Mouse (Mus musculus) liver, embryonic 11.5 days (tissue): Measurements from ENCODE around the gene Pbld1. TPM values are rescaled to one million over a fixed set of nuclear protein-coding genes. Genes with fewer than 3 reads are reported as not detected.

Source experiments
- ATAC-seq: fragments of 200-750 bp; cut with Nextera tagmentation; replicated peaks from 2 replicates; pipeline ENCODE4 v1.8.0; 2017; ENCODE audit warnings: moderate number of reproducible peaks, mild to moderate bottlenecking, moderate TSS enrichment, moderate library complexity; ENCODE audit not compliant: low FRiP score
- DNase-seq: peaks from one replicate; pipeline ENCODE4 v3.0.0-alpha.2; 2017; ENCODE audit warnings: low spot score
- H3K27ac ChIP-seq: fragments of 300-500 bp; sonication (generic); 2 replicates; pipeline ENCODE4 v1.5.1; 2014; ENCODE audit warnings: mild to moderate bottlenecking, low read depth, low read length, control low read depth
- H3K27me3 ChIP-seq: fragments of 300-500 bp; sonication (generic); replicated peaks from 2 replicates; pipeline ENCODE4 v1.6.1; 2014; ENCODE audit warnings: low read length, mixed read lengths; ENCODE audit not compliant: control insufficient read depth, insufficient read depth
- H3K36me3 ChIP-seq: fragments of 300-500 bp; sonication (generic); 2 replicates; pipeline ENCODE4 v1.6.1; 2014; ENCODE audit warnings: mild to moderate bottlenecking, low read length, moderate library complexity, mixed read lengths; ENCODE audit not compliant: control insufficient read depth, insufficient read depth
- H3K4me1 ChIP-seq: fragments of 300-500 bp; sonication (generic); replicated peaks from 2 replicates; pipeline ENCODE4 v1.6.1; 2014; ENCODE audit warnings: low read length, mixed read lengths; ENCODE audit not compliant: control insufficient read depth, insufficient read depth
- H3K4me2 ChIP-seq: fragments of 300-500 bp; sonication (generic); 2 replicates; pipeline ENCODE4 v1.6.1; 2014; ENCODE audit warnings: mild to moderate bottlenecking, control low read depth, moderate library complexity
- H3K4me3 ChIP-seq: fragments of 300-500 bp; sonication (generic); 2 replicates; pipeline ENCODE4 v1.5.1; 2014; ENCODE audit warnings: low read depth, low read length, control low read depth
- H3K9ac ChIP-seq: fragments of 300-500 bp; sonication (generic); 2 replicates; pipeline ENCODE4 v1.6.1; 2014; ENCODE audit warnings: low read depth, low read length, control low read depth
- H3K9me3 ChIP-seq: fragments of 300-500 bp; sonication (generic); 2 replicates; pipeline ENCODE4 v1.6.1; 2016; ENCODE audit warnings: low read length, inconsistent platforms, mixed read lengths; ENCODE audit not compliant: control insufficient read depth
- WGBS: fragments of 180-500 bp; shearing (Covaris S2); extraction: QIAGEN DNeasy Blood & Tissue Kit; methylation state at CpG from one replicate; pipeline ENCODE4 v1.1.7; 2014; 5-methylcytosine and 5-hydroxymethylcytosine counted together
- polyA plus RNA-seq: library from polyadenylated mRNA; unstranded; fragments of >200 nt; fragmentation: Nextera tagmentation; extraction: Ambion mirVana; gene quantifications from 2 replicates; pipeline ENCODE4 v1.2.1, GENCODE M21; 2014

Pbld1 gene
- polyA plus RNA-seq, 1 experiment from 2014 or later, result 2.5 TPM

- Histone ChIP-seq H3K4me3 (no peak overlapping the region), H3K9me3 (no peaks in the 10 kb centered on the region), H3K4me1 (peaks cover 3% of the 10 kb centered on the region; the same call in 1 of the 2 replicates), H3K4me2 (no peak overlapping the region), H3K36me3 (no peaks in the 10 kb centered on the region), H3K9ac (no peak overlapping the region), H3K27ac (no peak overlapping the region), H3K27me3 (peaks cover 42% of the 10 kb centered on the region)
- DNase-seq (no peak), ATAC-seq (no peak)
- WGBS, result 71% methylated on average over 12 of the region's 12 CpGs
Measured at GRCm38 (mm10) chr10:63098191-63098590, 38.2 kb downstream of the Pbld1 start.

DNA sequence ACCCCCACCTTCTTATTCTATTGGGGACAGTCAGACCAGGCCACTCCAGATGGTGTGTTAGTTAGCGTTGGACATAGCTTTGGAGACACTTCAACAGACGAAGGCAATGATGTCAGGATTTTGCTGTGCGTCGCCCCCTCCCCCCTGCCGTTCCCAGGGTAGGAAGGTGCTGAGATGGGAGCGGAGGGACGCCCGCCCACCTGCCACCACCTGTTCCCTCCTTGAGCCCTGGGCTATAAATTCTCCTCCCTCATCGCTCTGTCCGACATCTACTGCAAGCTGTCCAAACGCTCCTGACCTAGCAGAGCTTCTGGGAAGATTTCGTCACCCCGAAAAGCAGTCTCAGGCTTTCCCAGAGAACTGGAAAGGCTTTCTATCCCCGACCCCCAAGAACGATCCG, 39.6 kb downstream of the Pbld1 start, which contains the start of gene Atoh7:
Atoh7 (plus strand) TSS at position 131 of the 400 bp plus-strand sequence.
- peaks cover 42% of the 10 kb centered on the region for H3K27me3 ChIP-seq
- peak within 1 kb of the TSS; percentile 37 for H3K9ac ChIP-seq
- H3K4me1 ChIP-seq, result peaks cover 3% of the 10 kb centered on the region; the same call in 1 of the 2 replicates
- H3K9me3 ChIP-seq, result no peaks in the 10 kb centered on the region
- H3K27ac ChIP-seq, result no peak within 1 kb of the TSS
- no peaks in the 10 kb centered on the region for H3K36me3 ChIP-seq
- H3K4me3 ChIP-seq, result peak within 1 kb of the TSS; percentile 55
- peak within 1 kb of the TSS; percentile 86 for H3K4me2 ChIP-seq
- ATAC-seq, result no peak
- DNase-seq, result no peak
- WGBS, result 10% methylated on average over 16 of the region's 16 CpGs

GRCm38 (mm10) chr10:63099941-63100562, 40.1 kb downstream of the Pbld1 start:
- H3K36me3 ChIP-seq, result no peaks in the 10 kb centered on the region
- peaks cover 3% of the 10 kb centered on the region; the same call in 1 of the 2 replicates for H3K4me1 ChIP-seq
- peaks cover 42% of the 10 kb centered on the region for H3K27me3 ChIP-seq
- peak; percentile 58 for DNase-seq
- H3K27ac ChIP-seq, result no peak overlapping the region
- peak overlapping the region; percentile 55 for H3K4me3 ChIP-seq
- H3K4me2 ChIP-seq, result peak overlapping the region; percentile 86
- no peaks in the 10 kb centered on the region for H3K9me3 ChIP-seq
- peak; percentile 45 for ATAC-seq
- H3K9ac ChIP-seq, result peak overlapping the region; percentile 37
- WGBS, result 1% methylated on average over 62 of the region's 62 CpGs

DNA sequence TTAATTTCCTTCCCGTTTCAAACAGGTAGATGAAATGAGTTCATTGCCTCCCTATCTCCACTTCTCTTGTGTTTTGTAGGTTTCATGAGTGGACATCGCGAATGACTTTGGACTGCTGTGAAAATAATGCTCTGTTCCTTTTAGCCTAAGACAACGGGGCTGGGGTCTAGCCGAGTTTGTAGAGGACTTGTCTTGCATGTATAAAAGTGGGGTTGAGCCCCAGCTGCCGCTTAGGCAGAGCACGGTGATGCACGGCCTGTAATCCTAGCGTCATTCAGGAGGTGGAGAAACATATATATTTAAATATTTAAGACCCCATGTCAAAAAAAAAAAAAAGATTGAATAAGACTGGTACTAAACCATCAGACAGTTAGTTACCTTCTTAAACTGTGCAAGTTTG, 40.7 kb downstream of the Pbld1 start:
- Histone ChIP-seq H3K27ac (no peak overlapping the region), H3K36me3 (no peaks in the 10 kb centered on the region), H3K27me3 (peaks cover 42% of the 10 kb centered on the region), H3K9ac (no peak overlapping the region), H3K9me3 (no peaks in the 10 kb centered on the region), H3K4me3 (peak overlapping the region; percentile 55), H3K4me1 (peaks cover 3% of the 10 kb centered on the region; the same call in 1 of the 2 replicates), H3K4me2 (peak overlapping the region; percentile 86)
- 26% methylated on average over 9 of the region's 9 CpGs for WGBS
- DNase-seq, result no peak
- no peak for ATAC-seq

GRCm38 (mm10) chr10:63113027-63113604, 53.2 kb downstream of the Pbld1 start:
- H3K36me3 ChIP-seq, result no peaks in the 10 kb centered on the region
- H3K4me3 ChIP-seq, result no peak overlapping the region
- H3K4me2 ChIP-seq, result no peak overlapping the region
- no peak overlapping the region for H3K27ac ChIP-seq
- 61% methylated on average over 5 of the region's 5 CpGs for WGBS
- H3K27me3 ChIP-seq, result no peaks in the 10 kb centered on the region
- no peaks in the 10 kb centered on the region for H3K4me1 ChIP-seq
- ATAC-seq, result no peak; the same call in 1 of the 2 replicates
- no peak overlapping the region for H3K9ac ChIP-seq
- no peaks in the 10 kb centered on the region for H3K9me3 ChIP-seq
- no peak for DNase-seq

DNA sequence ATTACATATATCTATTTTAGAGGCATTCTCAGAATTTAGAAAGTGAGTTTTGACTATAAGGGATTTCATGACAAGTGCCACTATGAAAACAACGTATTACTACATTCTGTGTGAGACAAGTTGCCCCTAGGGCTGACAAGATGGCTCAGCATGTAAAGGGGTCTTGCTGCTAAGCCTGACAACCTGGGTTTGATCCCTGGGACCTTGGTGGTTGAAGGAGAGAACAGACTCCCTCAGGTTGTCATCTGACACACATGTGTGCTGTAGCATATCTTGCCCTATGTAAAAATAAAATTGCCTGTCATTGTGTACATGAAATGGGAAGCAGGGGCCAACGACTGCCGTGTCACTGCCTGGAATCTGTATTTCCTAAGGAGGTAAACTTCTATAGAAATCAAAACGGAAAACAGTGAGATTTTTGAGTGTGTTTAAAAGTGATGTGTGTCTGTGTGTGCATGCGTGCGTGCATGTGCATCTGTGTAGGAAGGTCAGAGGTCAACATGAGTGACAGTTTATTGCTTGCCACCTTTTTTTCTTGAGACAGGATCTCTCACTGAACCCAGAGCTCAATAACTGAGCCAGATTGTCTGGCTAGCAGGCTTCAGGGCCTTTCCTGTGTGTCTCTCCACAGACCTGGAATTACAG, 53.9 kb downstream of the Pbld1 start:
- 76% methylated on average over 6 of the region's 6 CpGs for WGBS
- DNase-seq, result no peak
- no peak overlapping the region for H3K4me2 ChIP-seq

DNA sequence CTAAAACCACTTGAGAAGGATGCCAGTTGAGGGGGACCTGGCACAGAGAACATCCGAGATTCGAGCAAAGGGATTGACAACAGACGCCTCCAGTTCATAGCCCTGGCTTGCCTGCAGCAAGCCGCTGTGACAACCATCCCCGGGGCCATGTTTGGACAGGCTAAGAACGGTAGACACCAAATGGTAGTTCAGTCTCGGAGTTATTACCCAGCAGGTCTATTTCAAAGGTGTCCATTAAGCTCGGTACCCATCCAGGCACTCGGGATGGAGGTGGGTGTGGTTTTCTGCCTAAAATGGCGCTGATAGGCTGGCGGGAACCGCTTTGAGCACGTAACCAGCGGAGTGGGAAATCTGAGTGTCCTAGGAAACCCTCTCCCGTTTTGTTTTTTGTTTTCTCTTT, 55.9 kb downstream of the Pbld1 start:
- WGBS, result 82% methylated on average over 15 of the region's 15 CpGs

More for the DNA sequence above, 53.9 kb downstream of the Pbld1 start:
- no peak overlapping the region for H3K9ac ChIP-seq
- H3K4me3 ChIP-seq, result no peak overlapping the region
- ATAC-seq, result no peak
- H3K27me3 ChIP-seq, result no peaks in the 10 kb centered on the region
- H3K4me1 ChIP-seq, result no peaks in the 10 kb centered on the region
- no peaks in the 10 kb centered on the region for H3K36me3 ChIP-seq
- no peaks in the 10 kb centered on the region for H3K9me3 ChIP-seq
- no peak overlapping the region for H3K27ac ChIP-seq

GRCm38 (mm10) chr10:63116376-63116775, 56.4 kb downstream of the Pbld1 start:
- ATAC-seq (no peak), DNase-seq (no peak)
- Histone ChIP-seq H3K9ac (no peak overlapping the region), H3K4me3 (no peak overlapping the region), H3K27me3 (no peaks in the 10 kb centered on the region), H3K4me2 (no peak overlapping the region), H3K4me1 (no peaks in the 10 kb centered on the region), H3K9me3 (no peaks in the 10 kb centered on the region), H3K27ac (no peak overlapping the region), H3K36me3 (no peaks in the 10 kb centered on the region)
- WGBS, result 93% methylated on average over 9 of the region's 9 CpGs

More for the DNA sequence above, 55.9 kb downstream of the Pbld1 start:
- Histone ChIP-seq H3K9me3 (no peaks in the 10 kb centered on the region), H3K27ac (no peak overlapping the region), H3K36me3 (no peaks in the 10 kb centered on the region), H3K4me1 (no peaks in the 10 kb centered on the region), H3K4me3 (no peak overlapping the region), H3K27me3 (no peaks in the 10 kb centered on the region), H3K4me2 (no peak overlapping the region), H3K9ac (no peak overlapping the region)
- ATAC-seq (no peak), DNase-seq (no peak)
